Mouse (Mus musculus): ENCODE data around the gene Gm14214.

Gene Gm14214

DNA sequence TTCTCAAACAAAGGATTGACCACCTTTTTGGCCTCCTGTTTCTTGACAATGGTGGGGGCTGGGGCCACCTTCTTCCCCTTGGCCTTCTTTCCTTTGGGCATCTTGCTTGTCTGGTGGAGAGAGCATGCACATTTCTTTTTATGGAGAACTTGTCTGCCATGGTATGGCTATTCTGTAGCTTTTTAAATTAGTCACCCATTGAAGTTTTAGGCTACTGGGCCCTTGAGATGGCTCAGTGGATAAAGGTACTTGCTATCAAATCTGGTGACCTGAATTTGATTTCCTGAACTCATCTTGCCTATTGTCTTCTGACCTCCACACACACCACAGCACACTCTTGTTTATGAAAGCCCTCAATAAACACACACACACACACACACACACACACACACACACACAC, at the start of gene Gm14214:
Gene Gm14214 (minus strand): TSS at position 101 of the 400 bp plus-strand sequence.
- DNase-seq: no peak

DNA sequence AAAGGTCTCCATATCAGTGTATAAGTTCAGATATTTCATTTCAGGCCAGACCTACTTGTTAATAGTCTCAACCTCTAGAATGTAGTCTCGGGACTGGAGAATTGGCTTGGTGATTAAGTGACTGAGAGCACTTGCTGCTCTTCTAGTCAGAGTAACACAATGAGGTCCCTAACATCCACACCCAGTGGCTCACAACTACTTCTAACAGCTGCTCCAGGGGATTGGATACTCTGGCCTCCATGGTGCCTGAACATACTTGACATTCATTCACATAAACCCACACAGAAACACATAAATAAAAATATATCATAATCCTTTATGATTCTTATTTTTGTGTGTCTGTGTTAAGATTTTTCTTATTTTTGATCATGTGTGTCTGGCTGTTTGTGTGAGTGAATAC, 48.8 kb upstream of the Gm14214 start:
- DNase-seq: no peak

DNA sequence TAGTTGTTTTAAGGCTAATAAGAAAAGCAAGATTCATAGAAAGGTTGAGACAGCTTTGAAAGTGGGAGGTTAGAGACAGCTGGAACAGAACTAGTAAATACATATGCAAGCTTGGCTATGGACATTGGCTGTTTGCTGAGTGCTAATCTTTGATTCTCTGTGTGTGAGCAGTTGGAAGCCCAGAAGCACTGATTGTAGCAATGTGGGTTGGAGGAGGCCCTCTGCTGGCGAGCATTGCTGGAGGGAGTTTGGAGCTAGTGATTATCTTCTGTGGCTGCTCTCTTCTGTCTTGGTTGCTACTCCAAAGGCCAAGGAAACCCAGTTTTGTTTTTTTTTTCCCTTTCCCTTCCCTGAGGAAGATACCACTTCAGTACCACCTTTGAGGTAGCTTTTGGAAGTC, 48.0 kb upstream of the Gm14214 start:
- peak; percentile 44 for DNase-seq

DNA sequence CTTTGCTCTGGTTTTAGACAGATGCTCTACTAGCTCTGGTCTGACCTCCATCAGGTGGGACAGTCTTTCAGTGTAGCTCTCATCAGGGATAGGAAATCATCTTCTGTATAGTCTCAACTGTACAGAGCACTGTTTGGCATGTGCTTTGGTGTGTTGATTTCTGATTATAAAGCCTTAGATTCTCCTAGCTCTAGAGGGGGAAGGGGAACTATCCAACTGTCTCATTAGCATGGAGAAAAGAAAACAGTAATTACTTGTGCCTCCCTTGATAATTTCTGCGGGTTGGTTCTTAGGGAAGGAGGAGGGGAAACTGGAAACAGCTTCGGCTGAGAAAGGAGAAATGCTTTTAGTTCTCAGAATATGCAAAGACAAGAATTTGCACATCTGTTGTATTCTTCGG, 47.3 kb upstream of the Gm14214 start:
- DNase-seq: no peak

DNA sequence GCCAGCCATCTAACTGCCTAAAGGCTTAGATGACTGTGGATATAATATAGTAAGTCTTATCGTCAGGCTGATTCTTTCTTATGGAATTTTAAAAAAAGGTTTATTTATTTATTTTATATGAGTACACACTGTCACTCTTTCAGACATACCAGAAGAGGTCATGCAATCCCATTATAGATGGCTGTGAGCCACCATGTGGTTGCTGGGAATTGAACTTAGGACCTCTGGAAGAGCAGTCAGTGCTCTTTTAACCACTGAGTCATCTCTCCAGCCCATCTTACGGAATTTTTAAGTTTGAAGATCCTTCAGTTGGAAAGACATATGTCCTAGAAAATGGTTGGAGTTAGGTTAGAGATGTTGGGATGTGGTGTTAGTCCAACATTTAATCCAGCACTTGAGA, 43.6 kb upstream of the Gm14214 start:
- DNase-seq: no peak

DNA sequence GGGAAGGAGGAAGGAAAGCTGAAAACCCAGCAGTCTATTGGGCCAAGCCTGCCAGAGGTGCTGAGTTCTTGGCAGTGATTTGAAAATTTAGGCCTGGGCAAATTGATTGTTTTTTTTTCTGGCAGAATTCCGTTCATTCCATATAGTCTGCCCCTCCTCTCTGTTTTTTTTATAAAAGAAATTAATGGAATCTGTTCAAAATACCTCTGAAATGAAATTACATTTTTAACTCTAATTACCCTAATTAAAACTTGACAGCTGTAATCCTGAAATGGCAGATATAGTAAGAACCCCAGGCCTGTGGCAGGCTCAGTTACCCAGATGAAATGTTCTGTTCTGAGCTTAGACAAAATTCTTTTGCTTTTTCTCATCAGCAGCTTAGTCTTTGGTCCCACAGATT, 41.0 kb upstream of the Gm14214 start:
- DNase-seq: no peak

DNA sequence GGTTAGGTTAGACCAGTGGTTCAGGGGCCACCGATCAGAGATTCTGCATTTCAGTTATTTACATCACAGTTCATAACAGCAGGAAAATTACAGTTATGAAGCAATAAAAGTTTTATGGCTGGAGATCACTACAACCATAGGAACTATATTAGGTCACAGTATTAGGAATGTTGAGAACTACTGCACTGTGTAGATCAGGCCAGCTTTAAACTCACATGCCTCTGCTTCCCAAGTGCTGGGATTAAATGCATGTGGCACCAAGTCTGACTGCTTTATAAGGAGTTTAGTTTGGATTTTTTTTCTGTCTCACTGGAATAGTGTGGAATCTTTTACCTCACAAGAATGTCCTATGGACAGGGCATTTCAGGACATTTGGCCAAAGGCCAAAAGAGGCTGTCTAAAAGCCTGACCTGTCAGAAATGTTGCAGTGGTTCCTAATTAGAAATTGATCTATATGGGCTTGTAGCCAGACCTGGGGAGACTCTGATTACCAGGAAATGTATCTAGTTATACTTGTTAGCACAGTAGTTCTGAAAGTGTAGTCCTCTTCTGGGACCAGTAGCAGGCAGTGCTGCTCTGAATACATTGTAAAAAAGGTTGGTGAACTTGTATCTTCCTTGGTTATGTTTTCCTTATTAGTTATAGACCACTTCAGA, 39.4 kb upstream of the Gm14214 start:
- peak; percentile 31 for DNase-seq

DNA sequence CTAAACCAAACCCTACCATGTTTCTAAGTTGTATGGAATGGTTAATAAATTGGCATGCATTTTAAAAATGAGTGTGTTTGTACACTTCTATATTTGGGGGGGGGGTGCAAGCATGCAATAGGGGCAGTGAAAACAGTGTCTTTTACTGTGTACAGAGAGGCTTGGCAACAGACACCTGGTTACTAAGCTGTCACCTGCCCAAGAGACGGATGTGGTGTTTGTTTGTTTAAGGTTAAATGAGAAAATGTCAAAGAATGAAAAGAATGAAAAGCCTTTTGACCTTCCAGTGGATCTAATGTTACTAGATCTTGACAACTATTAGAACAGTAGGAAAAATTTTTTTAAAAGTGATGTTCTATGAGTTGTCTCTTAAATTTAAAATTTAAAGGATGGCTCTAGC, 37.9 kb upstream of the Gm14214 start:
- no peak for DNase-seq

DNA sequence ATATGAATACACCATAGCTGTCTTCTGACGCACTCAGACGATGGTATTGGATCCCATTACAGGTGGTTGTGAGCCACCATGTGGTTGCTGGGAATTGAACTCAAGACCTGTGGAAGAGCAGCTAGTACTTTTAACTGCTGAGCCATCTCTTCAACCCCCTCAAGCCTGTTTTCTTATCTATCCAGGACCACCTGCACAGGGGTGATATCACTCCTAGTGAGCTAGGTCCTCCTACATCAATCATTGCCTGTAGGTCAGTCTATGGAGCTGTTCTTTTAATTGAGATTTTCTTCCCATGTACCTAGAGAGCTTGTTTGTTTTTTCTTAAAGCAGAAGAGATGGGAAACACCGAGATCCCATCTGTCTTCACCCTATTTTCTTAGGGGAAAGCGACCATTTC, 34.0 kb upstream of the Gm14214 start:
- DNase-seq: no peak

DNA sequence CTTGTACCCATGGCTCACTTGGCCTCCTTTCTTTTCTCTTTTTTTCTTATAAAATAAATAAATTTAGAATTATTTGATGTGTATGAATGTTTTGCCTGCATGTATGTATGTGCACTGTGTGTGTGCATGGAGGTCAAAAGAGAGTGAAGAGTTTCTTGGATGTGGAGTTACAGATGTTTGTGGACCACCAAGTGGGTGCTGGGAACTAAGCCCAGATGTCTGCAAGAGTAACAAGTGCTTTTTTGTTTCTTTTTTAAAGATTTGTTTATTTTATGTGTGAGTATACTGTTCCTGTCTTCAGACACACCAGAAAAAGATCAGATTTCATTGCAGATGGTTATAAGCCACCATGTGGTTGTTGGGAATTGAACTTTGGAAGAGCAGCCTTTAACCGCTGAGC, 33.5 kb upstream of the Gm14214 start:
- no peak for DNase-seq

DNA sequence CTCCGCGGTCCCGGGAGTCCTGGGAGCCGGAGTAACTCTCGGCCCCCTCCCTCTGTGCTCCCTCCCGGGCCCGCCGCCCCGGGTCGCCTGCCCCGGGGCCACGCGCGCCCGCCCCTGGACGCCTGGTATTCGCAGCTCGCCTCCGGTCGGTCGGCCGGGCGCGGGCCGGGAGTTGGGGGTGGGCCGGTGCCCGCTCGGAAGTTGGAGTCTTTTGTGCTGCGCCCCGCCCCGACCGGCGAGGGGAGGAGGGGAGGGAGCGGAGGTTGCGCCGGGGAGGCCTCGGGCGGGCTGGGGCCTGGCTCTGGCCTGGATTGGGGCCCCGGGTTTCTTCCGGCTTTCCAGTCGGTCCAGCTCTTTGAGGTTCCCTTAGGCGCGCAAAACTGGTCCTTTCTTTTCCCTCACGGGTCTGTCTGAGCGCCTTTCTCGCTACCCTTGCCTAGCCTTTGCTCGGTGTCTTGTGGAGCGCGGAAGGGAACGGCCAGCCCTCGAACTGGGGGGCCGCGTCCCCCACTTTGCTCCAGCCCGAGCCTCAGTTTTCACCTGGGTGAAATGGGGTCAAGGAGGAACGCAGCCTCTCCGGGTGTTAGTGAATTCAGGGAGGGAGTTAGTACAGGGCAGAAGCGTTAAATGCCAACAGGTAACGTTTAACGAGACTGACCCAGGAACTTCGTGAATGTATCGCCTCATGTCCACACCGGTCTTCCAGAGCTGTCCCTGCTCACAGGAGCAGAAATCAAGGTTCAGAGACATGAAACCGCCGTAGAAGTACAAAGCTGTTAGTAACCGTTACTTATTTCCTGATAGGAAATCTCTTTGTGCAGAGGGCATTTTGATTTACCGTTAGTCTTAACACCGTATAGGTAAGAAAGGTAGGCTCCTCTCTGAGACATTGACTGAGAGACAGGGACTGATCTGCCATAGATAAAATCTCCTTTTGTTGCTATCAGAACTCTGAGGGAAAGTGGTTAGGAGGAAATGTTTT, 22.1 kb upstream of the Gm14214 start:
- DNase-seq: peak; percentile 69

DNA sequence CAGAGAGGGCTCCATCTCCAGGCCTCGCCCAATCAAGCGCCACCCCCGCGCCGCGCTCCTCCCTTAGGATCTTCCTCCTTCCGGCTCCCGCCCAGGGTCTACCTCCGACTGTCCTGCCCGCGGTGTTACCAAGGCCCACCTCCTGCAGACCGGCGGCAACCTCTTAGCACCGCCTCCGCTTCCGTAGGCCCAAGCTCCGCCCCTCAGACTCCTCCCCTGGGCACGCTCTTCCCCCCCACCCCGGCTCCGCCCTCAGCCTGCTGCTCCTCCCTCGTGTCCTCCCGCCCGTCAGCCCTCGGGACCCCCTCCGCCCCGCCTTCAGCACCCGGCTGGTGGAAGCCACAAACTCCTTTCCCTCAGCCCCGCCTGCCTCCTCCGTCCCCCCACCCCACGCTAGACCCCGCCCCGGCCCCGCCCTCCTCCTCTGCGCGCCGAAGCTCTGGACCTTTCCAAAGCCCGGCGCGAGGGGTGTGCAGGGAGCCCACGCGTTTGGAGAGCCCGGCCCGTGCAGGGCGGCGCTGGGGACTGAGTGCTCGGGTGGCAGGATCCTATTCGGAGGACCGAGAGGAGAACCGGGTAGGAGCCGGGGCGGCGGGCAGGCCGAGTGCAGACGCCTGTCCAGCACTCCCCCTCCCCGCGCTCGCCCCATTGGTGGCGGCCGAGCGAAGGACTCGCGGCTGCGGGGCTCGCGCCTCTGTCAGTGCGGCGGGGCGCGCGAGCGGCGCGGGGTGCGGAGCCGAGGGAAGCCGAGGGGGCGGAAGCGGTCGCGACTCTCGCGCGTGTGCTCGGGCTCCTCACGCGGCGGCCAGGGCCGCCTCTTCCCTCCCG, 21.0 kb upstream of the Gm14214 start, which contains the start of the genes Raly and a:
Gene Raly (plus strand): TSS at position 441 of the 828 bp plus-strand sequence.
Gene a (plus strand): TSS at position 747 of the 828 bp plus-strand sequence.
- peak; percentile 94 for DNase-seq

DNA sequence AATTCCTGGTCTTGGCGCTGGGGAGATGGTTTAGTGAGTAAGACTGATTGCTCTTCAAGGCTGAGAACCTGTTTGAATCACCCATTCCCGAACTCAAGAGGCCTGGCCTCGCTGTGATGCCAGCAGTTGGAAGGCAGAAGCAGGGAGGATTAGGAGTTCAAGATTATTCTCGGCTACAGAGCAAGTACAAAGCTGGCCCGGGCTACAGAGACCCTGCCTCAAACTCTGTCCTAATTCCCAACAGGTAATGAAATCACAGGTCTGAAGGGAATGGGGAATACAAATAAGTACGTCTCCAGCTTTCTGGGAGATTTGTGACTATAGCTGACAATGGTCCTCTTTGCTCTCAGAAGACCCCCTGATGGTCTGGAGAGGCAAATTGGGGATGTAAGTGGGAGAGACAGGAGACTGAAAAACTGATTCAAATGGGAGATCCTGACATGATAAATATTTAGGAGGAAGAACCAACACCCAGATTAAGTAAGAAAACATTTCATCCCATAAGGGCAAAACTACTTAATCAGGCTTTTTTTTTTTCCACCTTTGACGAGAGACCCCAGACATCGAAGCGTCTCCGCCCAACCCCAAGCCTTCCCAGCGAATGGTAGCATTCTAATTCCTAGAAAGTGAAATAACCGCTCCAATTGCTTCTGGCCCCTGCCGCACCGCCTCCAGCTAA, 20.3 kb upstream of the Gm14214 start:
- DNase-seq: peak; percentile 38

DNA sequence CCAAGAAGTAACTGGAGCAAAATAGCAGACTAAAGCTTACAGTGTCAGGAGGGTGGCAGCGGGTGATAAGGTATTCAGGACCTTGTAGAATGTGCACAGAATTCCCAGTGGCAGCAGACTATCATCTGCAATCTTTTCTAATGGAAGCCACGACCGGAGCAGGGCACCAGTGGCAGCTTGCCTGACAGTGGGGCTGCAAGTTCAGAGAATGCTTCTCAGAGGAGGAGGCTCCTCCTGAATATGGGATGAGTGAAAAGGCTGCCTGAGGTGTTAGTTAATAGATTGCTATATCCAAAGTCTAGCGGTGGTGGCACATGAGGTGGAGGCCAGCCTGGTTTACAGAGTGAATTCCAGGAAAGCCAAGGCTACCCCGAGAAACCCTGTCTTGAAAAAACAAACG, 19.6 kb upstream of the Gm14214 start:
- no peak for DNase-seq

DNA sequence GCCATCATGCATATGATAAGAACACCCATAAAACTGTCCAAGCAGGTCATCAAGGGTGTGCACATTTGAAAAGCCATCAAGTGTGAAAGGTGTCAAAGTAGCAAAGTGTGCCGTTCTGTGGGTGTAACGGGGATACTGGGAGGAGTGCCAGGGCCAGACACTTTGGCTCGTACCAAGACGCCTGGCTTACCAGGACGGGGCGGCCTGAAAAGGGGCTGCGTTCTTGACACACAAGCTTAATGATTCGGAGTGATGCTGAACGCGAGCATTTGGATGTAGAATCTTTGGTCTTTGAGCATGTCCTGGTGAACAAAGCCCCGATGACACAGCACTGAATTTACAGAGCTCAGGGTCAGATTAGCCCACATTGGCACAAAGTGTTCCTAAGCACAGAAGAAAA, 16.9 kb upstream of the Gm14214 start:
- DNase-seq: no peak

DNA sequence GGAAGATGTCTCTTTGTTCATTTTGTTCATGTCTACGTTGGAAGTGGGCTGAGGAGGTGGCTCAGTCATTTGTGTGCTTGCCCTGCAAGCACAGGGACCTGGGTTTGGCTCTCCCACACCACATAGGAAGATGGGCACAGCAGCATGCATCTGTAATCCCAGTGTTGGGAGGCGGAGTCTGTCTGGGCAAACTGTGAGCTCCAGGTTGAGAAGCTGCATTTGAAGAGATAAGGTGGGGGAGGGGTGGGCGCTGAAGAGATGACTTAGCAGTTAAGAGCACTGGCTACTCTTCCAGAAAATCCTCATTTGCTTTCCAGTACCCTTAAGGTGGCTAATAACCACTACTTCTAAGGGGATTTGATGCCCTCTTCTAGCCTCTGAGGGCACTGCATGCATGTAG, 16.4 kb upstream of the Gm14214 start:
- no peak for DNase-seq

DNA sequence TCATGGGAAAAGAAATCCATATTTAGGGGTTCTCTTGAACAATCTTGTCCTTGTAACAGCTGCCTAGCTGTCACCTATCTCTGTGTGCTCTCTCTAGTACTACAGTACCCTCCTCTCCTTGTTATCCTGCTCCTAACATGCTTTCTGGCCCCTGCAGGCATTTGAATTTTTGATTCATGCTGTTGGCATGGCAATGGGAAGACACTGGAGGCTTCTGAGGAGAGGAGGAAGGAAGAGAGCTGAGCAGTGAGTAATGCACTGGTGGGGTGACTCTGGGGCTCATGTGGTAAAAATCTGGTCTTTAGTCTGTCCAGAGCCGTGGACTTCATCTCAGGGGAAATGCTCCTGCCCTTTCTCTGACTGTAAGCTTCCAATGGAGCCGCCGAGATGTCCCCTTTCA, 15.5 kb upstream of the Gm14214 start:
- no peak for DNase-seq

DNA sequence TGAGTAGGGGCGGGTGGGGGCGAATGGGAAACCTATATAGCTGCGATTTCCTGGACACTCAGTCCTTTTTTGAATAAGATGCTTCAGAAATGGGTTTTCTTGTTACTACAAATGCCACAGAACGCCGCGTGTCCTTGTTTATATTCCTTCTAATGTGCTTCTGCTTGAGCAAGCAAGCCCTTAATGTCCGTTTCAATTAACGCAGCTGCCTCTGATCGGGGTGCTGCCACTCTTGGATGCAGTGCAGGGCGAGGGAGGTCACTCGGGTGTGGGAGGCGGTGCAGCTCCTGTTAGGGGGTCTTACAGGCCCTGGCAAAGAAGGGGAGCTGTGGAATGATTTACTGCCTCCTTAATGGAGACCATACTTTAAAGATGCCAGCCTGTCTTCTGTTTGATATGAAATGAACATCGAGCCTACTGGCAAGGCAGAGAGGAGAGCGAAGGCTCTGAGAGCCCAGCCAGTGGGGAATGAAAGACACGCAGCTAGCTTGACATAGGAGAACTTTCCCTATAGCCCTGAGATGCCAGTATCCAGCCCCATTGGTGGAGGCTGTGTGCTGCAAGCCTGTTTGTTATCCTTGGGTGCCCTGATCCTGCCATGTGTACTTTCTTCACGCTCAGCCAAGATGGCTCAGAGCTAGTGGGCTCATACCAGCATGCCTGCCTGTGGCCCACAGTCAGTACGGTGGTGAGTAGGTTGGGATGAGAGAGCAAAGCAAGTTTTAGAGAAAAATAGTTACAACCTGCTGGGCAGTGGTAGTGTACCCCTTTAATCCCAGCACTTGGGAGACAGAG, 13.2 kb upstream of the Gm14214 start:
- DNase-seq: no peak

DNA sequence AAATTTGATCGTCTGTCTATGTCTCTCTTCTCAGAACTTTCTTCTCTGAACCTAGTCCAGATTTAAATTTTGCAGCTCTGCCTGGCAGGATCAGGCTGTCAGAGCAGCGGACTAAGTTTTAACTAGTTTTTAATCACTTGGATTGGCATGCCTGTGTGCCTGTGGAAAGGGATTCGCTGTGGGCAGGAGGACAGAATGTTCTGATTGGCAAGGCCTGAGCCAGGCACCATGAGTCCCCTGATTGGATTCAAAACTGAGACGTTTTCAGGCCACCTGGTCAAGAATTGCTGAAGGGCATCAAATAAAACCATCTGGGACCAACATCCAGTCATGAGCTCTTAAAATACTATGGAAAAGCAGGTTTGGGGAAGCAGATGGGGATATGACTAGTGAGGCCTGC, 12.5 kb upstream of the Gm14214 start:
- no peak for DNase-seq

DNA sequence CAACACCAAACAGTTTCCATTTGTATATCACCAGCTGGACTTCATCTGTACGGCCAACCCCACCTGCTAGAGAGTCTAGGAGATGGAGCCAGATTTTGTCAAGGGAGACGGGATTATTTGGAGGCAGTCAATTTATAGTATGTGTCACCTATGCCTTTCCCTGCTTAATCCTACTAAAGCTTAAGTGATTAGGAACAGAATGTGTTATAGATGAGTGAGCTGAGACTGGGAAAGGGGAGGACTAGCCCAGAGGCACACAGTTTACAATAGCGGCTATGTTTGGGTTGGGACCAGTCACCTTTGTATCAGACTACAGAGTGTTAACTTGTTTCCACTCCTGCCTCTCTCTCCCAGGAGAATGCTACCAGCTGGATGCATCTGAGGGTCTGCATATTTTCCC, 9.8 kb upstream of the Gm14214 start:
- no peak for DNase-seq

DNA sequence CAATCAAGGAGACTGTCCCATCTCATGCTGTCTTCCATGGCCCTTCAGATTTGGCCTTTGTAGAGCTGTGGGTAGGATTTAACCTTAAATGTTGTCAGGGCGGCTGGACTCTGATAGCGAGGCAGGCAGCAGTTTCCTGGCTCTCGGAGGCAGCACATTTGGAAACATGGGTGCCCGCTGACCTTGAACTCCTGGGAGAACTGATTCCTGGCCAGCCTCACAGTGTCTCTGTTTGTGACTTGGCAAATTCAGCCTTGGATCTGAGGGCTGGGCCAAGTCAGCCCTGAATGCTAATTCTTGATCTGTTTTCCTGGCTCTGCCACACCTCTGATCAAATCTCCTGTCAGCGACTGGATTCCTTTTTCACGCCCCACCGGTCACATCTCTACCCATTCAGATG, 6.7 kb upstream of the Gm14214 start:
- DNase-seq: no peak

DNA sequence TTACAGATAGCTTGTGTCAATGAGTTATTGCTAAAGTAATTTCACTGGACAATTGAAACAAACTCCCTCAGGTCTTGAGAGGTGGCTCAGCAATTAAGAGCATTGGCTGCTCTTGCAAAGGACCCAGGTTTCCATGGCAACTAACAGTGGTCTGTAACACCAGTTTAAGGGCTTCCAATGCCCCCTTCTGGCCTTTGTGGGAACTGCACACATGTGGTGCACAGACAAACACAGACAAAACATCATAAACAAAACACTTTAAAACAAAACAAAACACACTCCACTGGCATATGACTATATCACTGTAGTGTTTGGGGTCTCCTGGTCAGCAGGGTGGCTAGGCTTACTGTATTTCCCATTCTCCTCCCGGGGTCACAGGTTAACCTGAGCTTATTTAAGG, 4.2 kb upstream of the Gm14214 start:
- DNase-seq: no peak

All from cerebellum, adult 8-10 months (tissue).